Mouse (Mus musculus): ENCODE results near the gene Sept9. TPM values are rescaled to one million over a fixed set of nuclear protein-coding genes. Genes with fewer than 3 reads are reported as not detected.

The Sept9 gene
- polyA plus RNA-seq, 1 experiment, result 41.4 TPM

DNA sequence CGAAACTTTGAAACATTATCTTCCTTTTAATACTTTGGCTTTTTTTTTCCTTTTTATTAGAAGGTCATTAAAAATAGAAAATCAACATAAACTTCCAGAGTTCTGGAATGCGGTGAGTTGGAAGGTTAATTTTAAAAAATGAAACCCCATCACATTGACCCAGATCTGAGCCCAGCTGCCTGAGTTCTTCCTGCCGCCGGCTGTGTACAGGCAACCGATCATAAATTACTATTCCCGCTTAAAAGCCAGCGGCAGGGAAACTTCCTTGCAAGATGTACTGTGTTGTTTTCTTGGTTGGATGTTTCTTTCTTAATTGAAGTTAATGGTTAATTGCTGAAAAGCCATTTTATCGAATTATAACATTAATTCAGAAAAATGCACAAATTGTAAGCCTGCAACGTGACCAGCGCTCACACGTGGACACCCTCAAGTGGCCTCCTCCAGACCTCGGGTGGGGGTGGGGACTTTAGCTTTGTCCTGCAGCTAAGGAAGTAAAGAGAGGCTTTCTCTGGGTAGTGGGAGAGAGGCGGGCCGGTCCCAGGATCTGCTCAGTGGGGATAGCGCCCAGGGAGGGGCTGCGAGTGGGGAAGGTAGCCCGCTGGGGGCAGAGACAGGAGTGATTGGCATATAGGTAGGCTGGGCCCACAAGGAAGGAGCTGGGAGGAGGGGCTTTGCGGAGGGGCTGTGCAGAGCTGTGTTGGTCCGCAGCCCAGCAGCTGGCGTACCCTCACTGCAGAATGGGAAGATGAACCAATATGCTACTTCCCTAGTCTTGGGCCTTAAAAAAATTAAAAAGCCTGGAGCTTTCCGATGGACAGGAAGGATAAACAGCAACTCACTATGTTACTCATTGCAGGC, 14.2 kb upstream of the Sept9 start:
- H3K4me1 ChIP-seq (ENCODE audit: control insufficient read depth, insufficient read depth, low read length), result no peaks in the 10 kb centered on the region
- DNase-seq, result no peak
- no peak for TF ChIP-seq CTCF (IDR thresholded peaks at IDR 0.05; ENCODE audit: insufficient read depth, low read length)
- no peak overlapping the region for H3K4me3 ChIP-seq (replicated peaks; ENCODE audit: extremely low read depth, low read depth, low read length)
- WGBS, result 55% methylated on average over 21 of the region's 21 CpGs

DNA sequence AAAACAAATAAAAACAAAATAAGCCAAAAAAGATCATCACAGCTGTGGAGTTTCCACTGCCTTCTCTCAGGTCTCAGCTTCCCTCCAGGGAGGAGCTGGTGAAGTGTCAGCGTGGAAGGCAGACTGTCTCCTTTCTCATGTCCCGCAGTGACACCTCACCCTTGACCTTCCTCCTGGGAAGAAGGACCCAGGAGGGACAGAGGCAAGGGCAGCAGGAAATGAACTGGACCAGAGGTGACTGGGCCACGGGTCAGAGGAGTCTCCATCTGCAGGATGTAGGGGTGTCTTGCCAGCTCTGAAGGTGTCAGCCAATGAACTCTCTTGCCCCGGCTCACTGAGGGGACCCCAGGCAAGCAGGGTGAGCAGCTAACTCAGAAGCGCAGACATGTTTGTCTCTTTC, 7.9 kb upstream of the Sept9 start:
- TF ChIP-seq CTCF (IDR thresholded peaks at IDR 0.05; ENCODE audit: insufficient read depth, low read length) (no peak), POLR2A (IDR thresholded peaks at IDR 0.05; ENCODE audit: borderline replicate concordance, extremely low read depth, low read depth, low read length) (no peak)
- DNase-seq, result no peak
- Histone ChIP-seq H3K4me3 (replicated peaks; ENCODE audit: extremely low read depth, low read depth, low read length) (no peak overlapping the region), H3K4me1 (ENCODE audit: control insufficient read depth, insufficient read depth, low read length) (no peaks in the 10 kb centered on the region)
- WGBS, result 63% methylated on average over 5 of the region's 5 CpGs

DNA sequence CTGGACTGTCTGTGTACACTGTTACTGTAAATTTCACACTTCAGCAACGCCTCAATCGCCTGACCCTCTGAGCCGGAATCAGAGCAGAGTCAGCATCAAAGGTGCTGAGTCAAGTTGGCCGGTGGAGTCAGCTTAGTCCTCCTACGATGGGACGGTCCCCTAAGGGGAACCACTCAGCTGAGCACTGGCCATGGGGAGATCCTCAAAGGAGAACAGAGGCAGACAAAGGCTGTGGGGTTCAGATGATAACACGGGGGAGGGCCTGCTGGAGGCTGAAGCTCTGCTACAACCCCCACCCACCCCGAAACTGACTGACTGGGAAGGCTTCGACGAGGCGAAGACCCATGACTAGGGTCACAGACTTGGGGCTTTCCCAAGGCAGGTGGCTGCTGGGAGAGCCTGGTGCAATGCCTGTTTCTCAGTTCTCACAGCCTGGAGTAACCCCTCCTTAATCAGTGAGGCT, 5.0 kb upstream of the Sept9 start:
- WGBS, result 54% methylated on average over 11 of the region's 11 CpGs
- no peaks in the 10 kb centered on the region for H3K4me1 ChIP-seq (ENCODE audit: control insufficient read depth, insufficient read depth, low read length)
- TF ChIP-seq POLR2A (IDR thresholded peaks at IDR 0.05; ENCODE audit: borderline replicate concordance, extremely low read depth, low read depth, low read length) (no peak), CTCF (IDR thresholded peaks at IDR 0.05; ENCODE audit: insufficient read depth, low read length) (no peak)
- H3K4me3 ChIP-seq (replicated peaks; ENCODE audit: extremely low read depth, low read depth, low read length), result no peak overlapping the region
- no peak for DNase-seq

DNA sequence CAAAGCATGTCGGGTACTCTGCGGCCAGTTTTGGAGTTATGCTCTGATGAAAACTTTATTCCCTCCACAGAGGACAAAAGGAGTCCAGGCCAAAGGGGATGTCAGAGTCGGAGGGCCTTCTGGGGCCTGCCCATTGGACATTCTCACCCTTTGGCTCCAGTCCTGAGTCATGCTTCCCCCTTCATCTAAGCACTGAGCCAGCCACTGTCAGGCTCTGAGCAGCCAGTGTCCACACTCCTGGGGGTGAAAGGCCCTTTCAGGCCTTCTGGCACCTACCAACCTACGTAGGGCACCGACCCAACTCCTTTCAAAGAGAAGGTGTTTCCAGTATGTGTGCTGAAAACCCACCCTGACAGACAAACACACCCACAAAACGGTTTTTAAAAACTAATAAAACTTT, 3.8 kb upstream of the Sept9 start:
- TF ChIP-seq CTCF (IDR thresholded peaks at IDR 0.05; ENCODE audit: insufficient read depth, low read length) (no peak), POLR2A (IDR thresholded peaks at IDR 0.05; ENCODE audit: borderline replicate concordance, extremely low read depth, low read depth, low read length) (no peak)
- no peak overlapping the region for H3K4me3 ChIP-seq (replicated peaks; ENCODE audit: extremely low read depth, low read depth, low read length)
- no peak for DNase-seq
- WGBS, result 91% methylated on average over 6 of the region's 6 CpGs
- no peaks in the 10 kb centered on the region for H3K4me1 ChIP-seq (ENCODE audit: control insufficient read depth, insufficient read depth, low read length)

DNA sequence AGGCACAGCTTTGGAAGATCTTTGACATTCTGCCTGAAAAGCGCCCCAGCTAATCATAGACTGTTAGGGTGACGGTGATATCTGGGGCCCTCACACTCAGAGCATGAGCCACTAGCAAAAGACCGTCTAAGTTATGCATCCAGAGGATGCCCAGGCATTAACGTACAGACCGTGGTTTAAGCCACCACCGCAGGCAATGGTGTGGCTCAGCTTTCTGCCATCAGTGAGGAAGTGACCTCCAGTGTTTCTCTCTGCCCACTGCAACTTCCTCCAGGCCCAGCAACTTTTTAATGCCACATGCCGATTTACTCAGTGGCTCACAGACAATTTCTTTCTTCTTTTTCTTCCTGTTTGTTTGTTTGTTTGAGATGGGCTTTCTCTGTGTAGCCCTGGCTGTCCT, 2.8 kb upstream of the Sept9 start:
- DNase-seq, result no peak
- TF ChIP-seq POLR2A (IDR thresholded peaks at IDR 0.05; ENCODE audit: borderline replicate concordance, extremely low read depth, low read depth, low read length) (no peak), CTCF (IDR thresholded peaks at IDR 0.05; ENCODE audit: insufficient read depth, low read length) (no peak)
- WGBS, result 75% methylated on average over 7 of the region's 7 CpGs
- H3K4me1 ChIP-seq (ENCODE audit: control insufficient read depth, insufficient read depth, low read length), result no peaks in the 10 kb centered on the region
- H3K4me3 ChIP-seq (replicated peaks; ENCODE audit: extremely low read depth, low read depth, low read length), result no peak overlapping the region

DNA sequence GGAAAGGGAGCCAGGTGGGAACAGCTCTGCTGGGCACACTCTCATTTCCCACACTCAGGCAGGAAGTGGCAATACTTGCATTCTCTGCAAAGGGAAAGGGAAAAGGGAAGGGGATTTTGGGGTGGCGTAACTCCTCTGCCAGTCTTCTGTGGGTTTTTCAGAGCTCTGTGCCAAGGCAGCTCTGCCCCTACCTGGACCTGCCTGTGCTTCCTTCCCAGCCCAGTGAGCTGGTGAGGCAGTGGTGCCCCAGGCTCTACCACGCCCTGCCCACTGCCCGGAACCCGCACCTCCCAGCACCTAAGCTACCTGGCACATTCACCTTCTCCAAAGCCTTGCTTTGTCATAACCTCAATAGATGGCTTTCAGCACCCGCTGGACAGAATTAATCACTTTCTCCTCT, 1.3 kb upstream of the Sept9 start:
- H3K4me3 ChIP-seq (replicated peaks; ENCODE audit: extremely low read depth, low read depth, low read length), result no peak overlapping the region
- no peak for TF ChIP-seq POLR2A (IDR thresholded peaks at IDR 0.05; ENCODE audit: borderline replicate concordance, extremely low read depth, low read depth, low read length)
- TF ChIP-seq CTCF (IDR thresholded peaks at IDR 0.05; ENCODE audit: insufficient read depth, low read length), result no peak
- H3K4me1 ChIP-seq (ENCODE audit: control insufficient read depth, insufficient read depth, low read length), result no peaks in the 10 kb centered on the region
- no peak for DNase-seq
- 62% methylated on average over 5 of the region's 5 CpGs for WGBS

DNA sequence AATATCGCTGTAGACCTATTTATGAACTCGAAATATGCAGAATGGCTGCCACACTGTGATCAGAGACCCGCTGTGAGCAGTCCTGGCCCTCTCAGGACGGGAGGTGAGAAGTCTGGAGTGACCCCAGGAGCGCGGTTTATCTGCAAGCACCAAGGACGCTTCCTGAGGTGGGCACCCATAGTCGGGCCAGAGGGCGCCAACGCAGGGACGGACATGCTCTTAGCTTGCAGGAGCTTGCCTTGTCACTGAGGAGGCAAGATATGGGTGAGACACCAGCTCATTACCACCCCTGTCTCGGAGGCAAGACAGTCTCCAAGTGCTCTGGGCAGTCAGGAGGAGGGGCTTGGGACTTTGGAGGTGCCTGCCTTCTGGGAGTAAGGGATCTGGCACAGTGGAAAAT, 2.4 kb downstream of the Sept9 start:
- Histone ChIP-seq H3K4me1 (ENCODE audit: control insufficient read depth, insufficient read depth, low read length) (no peaks in the 10 kb centered on the region), H3K4me3 (replicated peaks; ENCODE audit: extremely low read depth, low read depth, low read length) (no peak overlapping the region)
- TF ChIP-seq POLR2A (IDR thresholded peaks at IDR 0.05; ENCODE audit: borderline replicate concordance, extremely low read depth, low read depth, low read length) (no peak), CTCF (IDR thresholded peaks at IDR 0.05; ENCODE audit: insufficient read depth, low read length) (no peak)
- DNase-seq, result no peak
- WGBS, result 84% methylated on average over 12 of the region's 12 CpGs

DNA sequence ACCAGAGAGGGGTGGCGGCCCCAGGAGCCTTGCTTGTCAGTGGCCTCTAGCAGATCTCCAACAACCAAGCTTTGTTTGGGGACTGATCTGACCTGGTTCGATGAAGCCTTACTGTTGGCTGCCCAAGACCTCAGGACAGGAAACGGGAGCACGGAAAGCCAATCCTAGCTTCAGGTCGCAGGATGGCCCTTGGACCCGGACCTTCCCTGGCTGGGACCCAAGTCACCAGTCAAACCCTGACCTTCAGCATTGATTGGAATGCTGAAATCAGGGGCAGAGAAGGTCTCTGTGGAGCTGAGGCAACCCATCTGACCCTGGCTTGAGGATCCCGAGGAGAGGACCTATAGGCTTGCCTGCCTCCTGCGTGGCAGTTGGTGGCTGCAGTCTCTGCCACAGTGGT, 5.1 kb downstream of the Sept9 start:
- Histone ChIP-seq H3K4me1 (ENCODE audit: control insufficient read depth, insufficient read depth, low read length) (no peaks in the 10 kb centered on the region), H3K4me3 (replicated peaks; ENCODE audit: extremely low read depth, low read depth, low read length) (no peak overlapping the region)
- no peak for DNase-seq
- TF ChIP-seq CTCF (IDR thresholded peaks at IDR 0.05; ENCODE audit: insufficient read depth, low read length) (no peak), POLR2A (IDR thresholded peaks at IDR 0.05; ENCODE audit: borderline replicate concordance, extremely low read depth, low read depth, low read length) (no peak)
- WGBS, result 69% methylated on average over 8 of the region's 8 CpGs

DNA sequence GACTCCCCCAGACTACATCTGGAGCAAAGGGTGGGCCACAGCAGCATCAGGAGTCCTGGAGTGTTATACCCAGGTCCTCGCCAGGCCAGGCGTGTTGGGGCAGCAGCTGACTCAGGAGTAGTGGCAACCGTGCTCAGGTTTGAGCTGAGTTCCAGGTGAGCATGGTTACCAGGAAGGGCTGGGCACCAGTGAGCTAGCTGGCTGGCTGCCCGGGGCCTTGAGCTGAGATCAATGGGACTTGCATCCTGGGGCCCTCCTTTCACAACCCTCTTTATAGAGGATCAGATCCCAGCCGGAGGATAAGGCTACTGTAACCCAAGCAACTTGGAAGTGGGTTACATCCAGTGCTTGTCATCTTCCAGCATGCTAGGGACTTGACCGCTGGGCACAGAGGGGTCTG, 5.6 kb downstream of the Sept9 start:
- no peaks in the 10 kb centered on the region for H3K4me1 ChIP-seq (ENCODE audit: control insufficient read depth, insufficient read depth, low read length)
- WGBS, result 73% methylated on average over 6 of the region's 6 CpGs
- TF ChIP-seq CTCF (IDR thresholded peaks at IDR 0.05; ENCODE audit: insufficient read depth, low read length), result no peak
- TF ChIP-seq POLR2A (IDR thresholded peaks at IDR 0.05; ENCODE audit: borderline replicate concordance, extremely low read depth, low read depth, low read length), result no peak
- H3K4me3 ChIP-seq (replicated peaks; ENCODE audit: extremely low read depth, low read depth, low read length), result no peak overlapping the region
- no peak for DNase-seq

DNA sequence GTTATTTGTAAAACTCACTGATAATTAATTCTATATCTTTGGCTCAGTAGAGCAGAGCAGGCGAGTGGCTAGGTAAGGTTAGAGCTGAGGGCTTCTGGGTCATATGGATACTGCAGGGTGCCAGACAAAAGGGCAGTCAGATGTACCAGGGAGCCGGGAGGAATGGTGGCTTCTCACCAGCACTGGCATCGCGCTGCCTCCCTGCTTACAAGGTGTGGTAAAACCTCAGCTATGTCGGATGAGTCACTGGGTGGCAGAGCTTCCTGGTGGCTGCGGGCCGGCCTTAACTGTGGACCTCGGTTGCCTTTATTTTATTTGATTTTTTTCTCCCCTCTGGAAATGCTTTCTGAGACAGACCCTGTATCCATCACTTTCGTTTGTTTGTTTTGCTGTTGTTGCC, 6.0 kb downstream of the Sept9 start:
- TF ChIP-seq CTCF (IDR thresholded peaks at IDR 0.05; ENCODE audit: insufficient read depth, low read length), result no peak
- no peak for TF ChIP-seq POLR2A (IDR thresholded peaks at IDR 0.05; ENCODE audit: borderline replicate concordance, extremely low read depth, low read depth, low read length)
- no peaks in the 10 kb centered on the region for H3K4me1 ChIP-seq (ENCODE audit: control insufficient read depth, insufficient read depth, low read length)
- DNase-seq, result no peak
- H3K4me3 ChIP-seq (replicated peaks; ENCODE audit: extremely low read depth, low read depth, low read length), result no peak overlapping the region
- 76% methylated on average over 9 of the region's 9 CpGs for WGBS

Measured in lung, adult 2 months (tissue).